Mouse (Mus musculus): ENCODE measurements around the gene Krt88. TPM values are rescaled to one million over a fixed set of nuclear protein-coding genes. Genes with fewer than 3 reads are reported as not detected.

Krt88 gene
- polyA plus RNA-seq, 1 experiment from 2014 or later = not detected

- 35% methylated on average over 4 of the region's 4 CpGs for WGBS
- Histone ChIP-seq H3K4me1 (replicated peaks) (peaks cover 19% of the 10 kb centered on the region), H3K9ac (no peak overlapping the region), H3K27ac (no peak overlapping the region), H3K4me2 (no peak overlapping the region), H3K36me3 (no peaks in the 10 kb centered on the region), H3K27me3 (0 out of 2 replicates have a peak, but pooled peaks cover 8% of the 10 kb centered on the region), H3K9me3 (no peaks in the 10 kb centered on the region), H3K4me3 (no peak overlapping the region)
- ATAC-seq (ENCODE audit: low FRiP score) = no peak
These were observed 34.5 kb downstream of the Krt88 start for GRCm38 (mm10) chr15:101482056-101482455.

DNA sequence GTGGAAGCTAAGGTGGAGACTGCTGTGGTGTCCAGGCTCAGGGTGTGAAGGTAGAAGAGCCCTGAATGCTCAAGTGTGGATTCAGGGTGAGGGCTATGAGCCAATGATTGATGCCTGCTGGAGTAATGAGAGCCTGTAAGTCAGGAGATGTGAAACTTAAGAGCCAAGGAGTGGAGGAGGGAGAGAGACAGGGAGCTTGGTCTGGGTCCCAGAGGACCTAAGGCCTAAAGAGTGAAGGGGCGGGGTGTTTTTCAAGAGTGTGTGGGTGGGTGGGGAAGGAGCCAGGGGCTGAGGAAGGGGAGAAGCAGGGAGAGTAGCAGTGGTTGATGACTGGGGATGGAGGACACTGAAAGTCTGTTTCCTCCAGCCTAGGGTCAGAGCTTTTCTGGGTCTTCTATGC is 36.1 kb downstream of the Krt88 start:
- Histone ChIP-seq H3K4me3 (no peak overlapping the region), H3K4me2 (no peak overlapping the region), H3K36me3 (no peaks in the 10 kb centered on the region), H3K9ac (no peak overlapping the region), H3K9me3 (no peaks in the 10 kb centered on the region), H3K27me3 (0 out of 2 replicates have a peak, but pooled peaks cover 4% of the 10 kb centered on the region), H3K4me1 (replicated peaks) (peaks cover 19% of the 10 kb centered on the region), H3K27ac (no peak overlapping the region)
- 74% methylated on average over 1 of the region's 1 CpGs for WGBS
- no peak for ATAC-seq (ENCODE audit: low FRiP score)

DNA sequence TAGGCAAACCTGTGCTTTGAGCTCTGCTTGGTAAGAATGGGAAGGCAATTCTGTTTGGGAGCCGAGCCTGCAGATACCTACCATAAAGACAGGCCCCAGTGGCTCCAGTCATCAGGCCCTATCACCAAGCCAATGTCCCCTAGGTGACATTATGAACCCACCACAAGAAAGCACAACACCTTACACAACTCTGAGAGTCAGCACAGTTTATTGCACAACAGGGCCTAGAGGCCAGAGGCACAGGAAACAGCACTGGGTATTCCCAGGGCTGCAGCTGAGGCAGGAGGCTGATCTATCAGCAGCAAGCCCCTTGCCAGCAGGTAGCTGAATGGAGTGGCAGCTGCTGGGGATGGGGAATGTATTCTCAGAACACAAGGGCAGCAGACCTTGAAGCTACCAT is 37.4 kb downstream of the Krt88 start:
- H3K36me3 ChIP-seq = no peaks in the 10 kb centered on the region
- 87% methylated on average over 1 of the region's 1 CpGs for WGBS

DNA sequence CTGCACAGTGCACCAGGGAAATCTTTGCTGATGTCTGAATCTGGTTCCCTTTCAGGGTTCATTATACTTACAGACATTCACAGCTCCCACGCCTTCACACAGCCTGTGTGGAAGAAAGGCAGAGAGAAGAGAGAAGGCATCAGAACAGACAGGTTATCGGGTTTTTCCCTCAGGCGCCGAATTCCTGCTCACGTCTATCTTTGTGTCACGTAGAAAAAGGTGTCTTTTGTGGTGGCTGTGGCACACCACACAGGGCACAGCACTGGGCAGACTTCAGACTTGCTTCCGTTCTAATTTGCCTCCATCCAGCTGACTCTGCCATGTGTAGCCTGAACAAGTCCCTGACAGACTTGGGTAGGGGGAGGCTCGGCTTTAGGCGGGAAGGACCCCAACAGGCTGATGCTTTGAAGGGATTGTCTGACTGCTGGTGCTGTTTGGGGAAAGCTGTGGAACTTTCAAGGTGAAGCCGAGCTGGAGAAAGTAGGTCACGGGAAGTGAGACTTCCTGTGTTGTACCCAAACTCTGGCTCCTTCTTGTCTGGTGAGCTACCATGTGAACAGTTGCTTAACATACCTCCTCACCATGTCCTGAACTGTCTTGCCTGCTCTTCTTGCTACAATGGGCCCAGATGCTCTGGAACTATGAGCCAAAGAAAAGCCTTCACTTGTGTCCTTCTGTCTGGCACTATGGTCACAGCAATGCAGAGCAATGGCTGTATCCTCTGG is 38.5 kb downstream of the Krt88 start:
- Histone ChIP-seq H3K4me1 (replicated peaks) (peaks cover 7% of the 10 kb centered on the region; the same call in 1 of the 2 replicates), H3K9ac (no peak overlapping the region), H3K9me3 (no peaks in the 10 kb centered on the region), H3K27me3 (no peaks in the 10 kb centered on the region), H3K27ac (no peak overlapping the region), H3K4me3 (no peak overlapping the region), H3K36me3 (no peaks in the 10 kb centered on the region), H3K4me2 (no peak overlapping the region)
- no peak for ATAC-seq (ENCODE audit: low FRiP score)
- 86% methylated on average over 11 of the region's 11 CpGs for WGBS

More for the DNA sequence above, 37.4 kb downstream of the Krt88 start:
- Histone ChIP-seq H3K9ac (no peak overlapping the region), H3K4me1 (replicated peaks) (peaks cover 7% of the 10 kb centered on the region; the same call in 1 of the 2 replicates), H3K9me3 (no peaks in the 10 kb centered on the region), H3K27me3 (no peaks in the 10 kb centered on the region), H3K4me3 (no peak overlapping the region), H3K4me2 (no peak overlapping the region), H3K27ac (no peak overlapping the region)
- ATAC-seq (ENCODE audit: low FRiP score) = no peak

GRCm38 (mm10) chr15:101491431-101491830 is 43.9 kb downstream of the Krt88 start, which contains the start of gene Krt83:
Krt83 (minus strand) TSS chr15:101491512.
- H3K4me1 ChIP-seq (replicated peaks) = no peaks in the 10 kb centered on the region; the same call in 1 of the 2 replicates
- no peak within 1 kb of the TSS for H3K4me3 ChIP-seq
- no peak within 1 kb of the TSS for H3K9ac ChIP-seq
- no peaks in the 10 kb centered on the region for H3K36me3 ChIP-seq
- no peak for ATAC-seq (ENCODE audit: low FRiP score)
- H3K9me3 ChIP-seq = no peaks in the 10 kb centered on the region
- no peak within 1 kb of the TSS for H3K4me2 ChIP-seq
- no peaks in the 10 kb centered on the region for H3K27me3 ChIP-seq
- no peak within 1 kb of the TSS for H3K27ac ChIP-seq
- 61% methylated on average over 6 of the region's 6 CpGs for WGBS

GRCm38 (mm10) chr15:101492718-101493117 is 45.2 kb downstream of the Krt88 start:
- no peak overlapping the region for H3K4me2 ChIP-seq
- H3K36me3 ChIP-seq = no peaks in the 10 kb centered on the region
- no peak for ATAC-seq (ENCODE audit: low FRiP score)
- no peak overlapping the region for H3K27ac ChIP-seq
- no peaks in the 10 kb centered on the region; the same call in 1 of the 2 replicates for H3K4me1 ChIP-seq (replicated peaks)
- WGBS = 80% methylated on average over 8 of the region's 8 CpGs
- H3K4me3 ChIP-seq = no peak overlapping the region
- H3K9ac ChIP-seq = no peak overlapping the region
- no peaks in the 10 kb centered on the region for H3K27me3 ChIP-seq
- no peaks in the 10 kb centered on the region for H3K9me3 ChIP-seq

DNA sequence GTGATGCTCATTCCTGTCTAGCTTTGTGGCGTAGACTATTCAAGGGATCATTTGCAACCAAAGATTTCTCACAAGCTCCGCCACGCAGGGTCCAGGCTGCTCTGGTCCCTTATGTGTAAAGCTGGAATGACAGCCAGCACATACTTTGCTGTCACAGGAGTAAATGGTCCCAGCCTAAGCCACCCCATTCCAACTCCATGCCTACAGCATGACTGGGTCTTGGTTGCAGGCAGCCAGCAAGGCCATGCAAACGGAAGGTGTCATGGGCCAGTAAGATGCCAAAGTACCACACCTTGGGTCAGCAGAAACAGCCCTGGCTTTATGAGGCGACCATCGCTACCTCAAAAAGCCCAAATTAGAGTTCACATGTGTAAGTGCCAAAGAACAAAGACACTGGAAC is 46.2 kb downstream of the Krt88 start:
- Histone ChIP-seq H3K27ac (no peak overlapping the region), H3K4me1 (replicated peaks) (no peaks in the 10 kb centered on the region; the same call in 1 of the 2 replicates), H3K27me3 (no peaks in the 10 kb centered on the region), H3K36me3 (no peaks in the 10 kb centered on the region), H3K9me3 (no peaks in the 10 kb centered on the region), H3K4me2 (no peak overlapping the region), H3K9ac (no peak overlapping the region), H3K4me3 (no peak overlapping the region)
- WGBS = 94% methylated on average over 6 of the region's 6 CpGs
- no peak for ATAC-seq (ENCODE audit: low FRiP score)

GRCm38 (mm10) chr15:101494203-101494602 is 46.7 kb downstream of the Krt88 start:
- Histone ChIP-seq H3K9me3 (no peaks in the 10 kb centered on the region), H3K4me2 (no peak overlapping the region), H3K9ac (no peak overlapping the region), H3K36me3 (no peaks in the 10 kb centered on the region), H3K4me1 (replicated peaks) (no peaks in the 10 kb centered on the region; the same call in 1 of the 2 replicates), H3K27me3 (no peaks in the 10 kb centered on the region), H3K27ac (no peak overlapping the region), H3K4me3 (no peak overlapping the region)
- WGBS = 24% methylated on average over 1 of the region's 1 CpGs
- no peak for ATAC-seq (ENCODE audit: low FRiP score)

- Histone ChIP-seq H3K36me3 (no peaks in the 10 kb centered on the region), H3K9ac (no peak overlapping the region), H3K27me3 (no peaks in the 10 kb centered on the region), H3K27ac (no peak overlapping the region), H3K4me1 (replicated peaks) (no peaks in the 10 kb centered on the region; the same call in 1 of the 2 replicates), H3K4me3 (no peak overlapping the region), H3K4me2 (no peak overlapping the region), H3K9me3 (no peaks in the 10 kb centered on the region)
- ATAC-seq (ENCODE audit: low FRiP score) = no peak
- 88% methylated on average over 8 of the region's 8 CpGs for WGBS
These were observed 47.7 kb downstream of the Krt88 start for GRCm38 (mm10) chr15:101495266-101495665.

DNA sequence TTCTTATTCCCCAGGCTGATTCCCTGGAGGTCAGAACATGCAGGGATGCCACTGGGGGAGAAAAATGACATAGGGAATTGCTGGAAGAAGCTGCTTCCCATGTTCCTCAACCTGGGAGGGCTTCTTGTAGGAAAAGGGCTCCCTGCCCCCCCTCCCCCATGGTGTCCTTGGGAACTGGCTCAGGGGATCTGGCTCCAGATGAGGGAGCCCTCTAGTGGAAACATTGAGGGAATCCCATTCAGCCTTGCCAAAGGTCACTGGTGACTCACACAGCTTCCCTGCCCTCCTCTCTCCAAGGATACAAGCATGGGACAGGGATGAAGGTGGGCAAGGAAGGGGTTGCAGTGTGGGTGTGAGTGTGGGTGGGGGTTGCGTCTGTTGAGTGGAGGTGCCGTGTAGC is 49.6 kb downstream of the Krt88 start:
- 83% methylated on average over 2 of the region's 2 CpGs for WGBS
- no peak overlapping the region for H3K4me3 ChIP-seq
- H3K36me3 ChIP-seq = no peaks in the 10 kb centered on the region
- H3K4me1 ChIP-seq (replicated peaks) = no peaks in the 10 kb centered on the region
- no peaks in the 10 kb centered on the region for H3K27me3 ChIP-seq
- no peak overlapping the region for H3K9ac ChIP-seq
- no peak overlapping the region for H3K4me2 ChIP-seq
- no peak for ATAC-seq (ENCODE audit: low FRiP score)
- H3K9me3 ChIP-seq = no peaks in the 10 kb centered on the region
- no peak overlapping the region for H3K27ac ChIP-seq

Other genes starting within 250 kb of the Krt88 start
- gene Grasp, start 223.6 kb upstream of the Krt88 start, polyA plus RNA-seq (2015; fragmentation: Nextera tagmentation; extraction: Ambion mirVana) = 1.7 and 1.8 TPM in 2 replicates
- 4.9 and 5.0 TPM in 2 replicates for gene Nr4a1, start 193.5 kb upstream of the Krt88 start, polyA plus RNA-seq (2015; fragmentation: Nextera tagmentation; extraction: Ambion mirVana)
- 82.9 and 84.6 TPM in 2 replicates for gene Atg101, start 163.5 kb upstream of the Krt88 start, polyA plus RNA-seq (2015; fragmentation: Nextera tagmentation; extraction: Ambion mirVana)
- gene 6030408B16Rik, start 154.5 kb upstream of the Krt88 start, polyA plus RNA-seq (2015; fragmentation: Nextera tagmentation; extraction: Ambion mirVana) = 0.56 and 0.66 TPM in 2 replicates
- gene Krt80, start 77.6 kb upstream of the Krt88 start, polyA plus RNA-seq (2015; fragmentation: Nextera tagmentation; extraction: Ambion mirVana) = 0.09 and 0.10 TPM in 2 replicates
- gene Krt7, start 36.7 kb upstream of the Krt88 start, polyA plus RNA-seq (2015; fragmentation: Nextera tagmentation; extraction: Ambion mirVana) = 0.77 and 0.88 TPM in 2 replicates
- 0.19 and 0.23 TPM in 2 replicates for gene Krt87, start 8.9 kb upstream of the Krt88 start, polyA plus RNA-seq (2015; fragmentation: Nextera tagmentation; extraction: Ambion mirVana)
- not detected in 2 replicates for gene Krt81, start 16.0 kb downstream of the Krt88 start, polyA plus RNA-seq (2015; fragmentation: Nextera tagmentation; extraction: Ambion mirVana)
- gene Krt86, start 25.7 kb downstream of the Krt88 start, polyA plus RNA-seq (2015; fragmentation: Nextera tagmentation; extraction: Ambion mirVana) = not detected in 2 replicates
- not detected in 2 replicates for gene Krt83, start 43.8 kb downstream of the Krt88 start, polyA plus RNA-seq (2015; fragmentation: Nextera tagmentation; extraction: Ambion mirVana)
- not detected in 2 replicates for gene Gm49425, start 69.5 kb downstream of the Krt88 start, polyA plus RNA-seq (2015; fragmentation: Nextera tagmentation; extraction: Ambion mirVana)
- gene Krt84, start 85.1 kb downstream of the Krt88 start, polyA plus RNA-seq (2015; fragmentation: Nextera tagmentation; extraction: Ambion mirVana) = 0.16 TPM in 1 of 2 replicates, not detected in the other
- gene Krt82, start 102.9 kb downstream of the Krt88 start, polyA plus RNA-seq (2015; fragmentation: Nextera tagmentation; extraction: Ambion mirVana) = not detected in 2 replicates
- gene Krt90, start 115.2 kb downstream of the Krt88 start, polyA plus RNA-seq (2015; fragmentation: Nextera tagmentation; extraction: Ambion mirVana) = 0.08 TPM in 1 of 2 replicates, not detected in the other
- 0.05 and 0.13 TPM in 2 replicates for gene Krt75, start 126.2 kb downstream of the Krt88 start, polyA plus RNA-seq (2015; fragmentation: Nextera tagmentation; extraction: Ambion mirVana)
- gene Gm5414, start 180.4 kb downstream of the Krt88 start, polyA plus RNA-seq (2015; fragmentation: Nextera tagmentation; extraction: Ambion mirVana) = not detected in 2 replicates
- gene Gm5478, start 199.6 kb downstream of the Krt88 start, polyA plus RNA-seq (2015; fragmentation: Nextera tagmentation; extraction: Ambion mirVana) = not detected in 2 replicates
- gene Krt6b, start 232.5 kb downstream of the Krt88 start, polyA plus RNA-seq (2015; fragmentation: Nextera tagmentation; extraction: Ambion mirVana) = not detected in 2 replicates
- not detected in 2 replicates for gene Krt6a, start 246.6 kb downstream of the Krt88 start, polyA plus RNA-seq (2015; fragmentation: Nextera tagmentation; extraction: Ambion mirVana)